Mouse (Mus musculus): Measurements from ENCODE around the gene Tra2a. TPM values are rescaled to one million over a fixed set of nuclear protein-coding genes. Genes with fewer than 3 reads are reported as not detected.

Gene Tra2a
- polyA plus RNA-seq, 1 experiment from 2014 or later: 51.6 TPM

DNA sequence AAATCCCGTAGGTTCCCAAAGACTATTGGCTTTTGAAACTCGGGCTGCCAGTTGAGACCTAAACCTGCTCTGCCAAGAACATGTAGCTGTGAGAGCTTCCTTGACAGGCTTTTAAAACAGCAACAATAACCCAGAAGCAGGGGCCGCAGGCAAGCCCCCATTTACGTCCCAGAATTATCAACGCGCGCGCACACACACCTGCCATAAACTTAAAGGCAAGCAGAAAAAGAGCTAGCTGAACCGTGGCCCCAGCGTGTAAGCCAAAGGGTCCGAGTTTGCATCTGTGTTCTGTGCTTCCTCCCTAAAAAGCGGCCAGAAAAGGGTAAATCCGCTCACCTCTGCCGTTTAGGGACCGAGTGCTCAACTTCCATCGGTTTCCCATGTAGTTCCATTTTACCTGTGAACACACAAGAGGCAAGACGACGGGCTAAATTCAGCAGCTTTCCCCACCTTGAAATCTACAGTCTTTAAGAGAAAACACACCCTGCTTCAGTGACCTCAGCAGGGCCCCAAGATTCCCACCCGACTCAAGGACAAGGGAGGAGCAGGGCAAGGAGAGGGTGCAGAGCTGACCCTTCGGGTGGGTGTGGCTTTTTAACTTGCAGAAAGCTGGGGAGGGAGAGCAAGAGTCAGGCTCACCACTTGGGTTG lies 50.8 kb downstream of the Tra2a start:
- Histone ChIP-seq H3K4me3 (ENCODE audit: low read depth, low read length) (peak overlapping the region; percentile 94), H3K9ac (peak overlapping the region; percentile 93), H3K4me2 (peak overlapping the region; percentile 97), H3K9me3 (ENCODE audit: low read depth, low read length) (no peaks in the 10 kb centered on the region), H3K4me1 (ENCODE audit: insufficient read depth) (peaks cover 11% of the 10 kb centered on the region; the same call in 1 of the 2 replicates), H3K27ac (ENCODE audit: low read depth) (peak overlapping the region; percentile 100), H3K27me3 (ENCODE audit: insufficient read depth, low read length) (no peaks in the 10 kb centered on the region), H3K36me3 (ENCODE audit: insufficient read depth) (0 out of 2 replicates have a peak, but pooled peaks cover 2% of the 10 kb centered on the region)
- ATAC-seq (ENCODE audit: insufficient read depth): no peak
- 3% methylated on average over 20 of the region's 20 CpGs for WGBS
- no peak for TF ChIP-seq CTCF (IDR thresholded peaks at IDR 0.05; ENCODE audit: low read depth)
- peak; percentile 43 for DNase-seq

DNA sequence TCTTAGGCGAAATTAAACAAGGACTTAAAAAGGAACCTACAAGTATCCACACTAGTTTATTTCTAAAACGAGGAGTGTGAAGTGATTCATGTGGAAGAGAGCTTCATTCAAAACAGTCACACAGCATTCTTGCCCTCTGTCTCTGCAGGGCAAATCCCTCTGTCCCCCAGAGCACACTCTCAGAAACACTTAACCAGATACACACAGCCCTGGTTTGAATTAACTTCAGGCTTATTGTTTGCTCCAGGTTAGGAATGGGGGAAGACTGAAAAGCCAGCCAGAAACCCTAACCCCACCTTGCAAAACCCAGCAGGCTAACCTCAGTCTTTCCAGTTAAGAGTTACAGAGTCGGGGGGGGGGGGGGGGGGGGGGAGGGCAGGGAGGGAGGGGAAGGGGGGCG lies 51.7 kb downstream of the Tra2a start:
- DNase-seq: no peak
- H3K4me1 ChIP-seq (ENCODE audit: insufficient read depth): peaks cover 11% of the 10 kb centered on the region; the same call in 1 of the 2 replicates
- no peak overlapping the region for H3K27ac ChIP-seq (ENCODE audit: low read depth)

DNA sequence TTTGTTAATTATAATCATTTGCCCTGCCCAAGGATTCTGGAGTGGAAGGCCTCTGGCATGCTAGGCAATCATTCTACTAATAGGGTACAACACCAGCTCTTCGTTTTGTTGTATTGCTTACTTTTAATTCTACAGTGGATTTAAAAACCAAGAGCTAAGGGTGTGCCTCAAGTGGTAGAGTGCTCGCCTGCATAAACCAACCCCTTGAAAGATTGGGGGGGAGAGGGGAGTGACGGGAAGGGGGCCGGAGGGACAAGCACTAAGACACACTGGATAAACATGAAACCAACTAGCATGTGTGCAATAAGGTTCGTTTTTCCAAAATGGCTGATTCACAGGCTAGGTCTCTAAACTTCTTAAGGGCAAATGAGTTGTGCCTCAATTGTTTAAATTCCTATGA lies 52.2 kb downstream of the Tra2a start:
- H3K36me3 ChIP-seq (ENCODE audit: insufficient read depth): peaks cover 6% of the 10 kb centered on the region
- 27% methylated on average over 5 of the region's 5 CpGs for WGBS
- no peak for TF ChIP-seq CTCF (IDR thresholded peaks at IDR 0.05; ENCODE audit: low read depth)
- H3K4me1 ChIP-seq (ENCODE audit: insufficient read depth): peaks cover 11% of the 10 kb centered on the region; the same call in 1 of the 2 replicates
- no peaks in the 10 kb centered on the region for H3K9me3 ChIP-seq (ENCODE audit: low read depth, low read length)
- H3K9ac ChIP-seq: no peak overlapping the region
- no peak overlapping the region for H3K27ac ChIP-seq (ENCODE audit: low read depth)
- DNase-seq (no peak), ATAC-seq (ENCODE audit: insufficient read depth) (no peak)
- peak overlapping the region; percentile 51 for H3K4me2 ChIP-seq
- H3K27me3 ChIP-seq (ENCODE audit: insufficient read depth, low read length): no peaks in the 10 kb centered on the region
- no peak overlapping the region for H3K4me3 ChIP-seq (ENCODE audit: low read depth, low read length)

More for the DNA sequence above, 51.7 kb downstream of the Tra2a start:
- TF ChIP-seq CTCF (IDR thresholded peaks at IDR 0.05; ENCODE audit: low read depth): no peak
- Histone ChIP-seq H3K9ac (peak overlapping the region; percentile 9; the same call in 1 of the 2 replicates), H3K27me3 (ENCODE audit: insufficient read depth, low read length) (no peaks in the 10 kb centered on the region), H3K9me3 (ENCODE audit: low read depth, low read length) (no peaks in the 10 kb centered on the region), H3K4me3 (ENCODE audit: low read depth, low read length) (peak overlapping the region; percentile 94), H3K4me2 (peak overlapping the region; percentile 97), H3K36me3 (ENCODE audit: insufficient read depth) (0 out of 2 replicates have a peak, but pooled peaks cover 3% of the 10 kb centered on the region)
- 16% methylated on average over 4 of the region's 4 CpGs for WGBS
- ATAC-seq (ENCODE audit: insufficient read depth): no peak

GRCm38 (mm10) chr6:49209881-49210854 lies 53.7 kb downstream of the Tra2a start:
- DNase-seq: peak; percentile 79
- 15% methylated on average over 14 of the region's 14 CpGs for WGBS
- Histone ChIP-seq H3K27me3 (ENCODE audit: insufficient read depth, low read length) (no peaks in the 10 kb centered on the region), H3K36me3 (ENCODE audit: insufficient read depth) (peaks cover 18% of the 10 kb centered on the region), H3K9me3 (ENCODE audit: low read depth, low read length) (no peaks in the 10 kb centered on the region), H3K4me2 (peak overlapping the region; percentile 51), H3K4me3 (ENCODE audit: low read depth, low read length) (peak overlapping the region; percentile 18), H3K9ac (peak overlapping the region; percentile 9; the same call in 1 of the 2 replicates), H3K27ac (ENCODE audit: low read depth) (peak overlapping the region; percentile 82), H3K4me1 (ENCODE audit: insufficient read depth) (peaks cover 11% of the 10 kb centered on the region; the same call in 1 of the 2 replicates)
- TF ChIP-seq CTCF (IDR thresholded peaks at IDR 0.05; ENCODE audit: low read depth): no peak
- peak; percentile 55; the same call in 1 of the 2 replicates for ATAC-seq (ENCODE audit: insufficient read depth)

- TF ChIP-seq CTCF (IDR thresholded peaks at IDR 0.05; ENCODE audit: low read depth): no peak
- peak overlapping the region; percentile 71; the same call in 1 of the 2 replicates for H3K27ac ChIP-seq (ENCODE audit: low read depth)
- peaks cover 29% of the 10 kb centered on the region for H3K36me3 ChIP-seq (ENCODE audit: insufficient read depth)
- H3K4me1 ChIP-seq (ENCODE audit: insufficient read depth): peaks cover 11% of the 10 kb centered on the region; the same call in 1 of the 2 replicates
- no peaks in the 10 kb centered on the region for H3K9me3 ChIP-seq (ENCODE audit: low read depth, low read length)
- peak; percentile 74; the same call in 1 of the 2 replicates for ATAC-seq (ENCODE audit: insufficient read depth)
- peak overlapping the region; percentile 15; the same call in 1 of the 2 replicates for H3K4me3 ChIP-seq (ENCODE audit: low read depth, low read length)
- DNase-seq: peak; percentile 64
- WGBS: 71% methylated on average over 5 of the region's 5 CpGs
- H3K4me2 ChIP-seq: peak overlapping the region; percentile 40
- H3K9ac ChIP-seq: no peak overlapping the region
- no peaks in the 10 kb centered on the region for H3K27me3 ChIP-seq (ENCODE audit: insufficient read depth, low read length)
Measured at GRCm38 (mm10) chr6:49208935-49209334, 54.9 kb downstream of the Tra2a start.

GRCm38 (mm10) chr6:49208297-49208930 lies 55.4 kb downstream of the Tra2a start:
- Histone ChIP-seq H3K9me3 (ENCODE audit: low read depth, low read length) (no peaks in the 10 kb centered on the region), H3K4me2 (peak overlapping the region; percentile 40), H3K27me3 (ENCODE audit: insufficient read depth, low read length) (no peaks in the 10 kb centered on the region), H3K4me3 (ENCODE audit: low read depth, low read length) (peak overlapping the region; percentile 15), H3K27ac (ENCODE audit: low read depth) (peak overlapping the region; percentile 71; the same call in 1 of the 2 replicates), H3K36me3 (ENCODE audit: insufficient read depth) (peaks cover 34% of the 10 kb centered on the region), H3K4me1 (ENCODE audit: insufficient read depth) (peaks cover 11% of the 10 kb centered on the region; the same call in 1 of the 2 replicates), H3K9ac (no peak overlapping the region)
- WGBS: 41% methylated on average over 8 of the region's 8 CpGs
- DNase-seq (peak; percentile 55), ATAC-seq (ENCODE audit: insufficient read depth) (no peak)
- TF ChIP-seq CTCF (IDR thresholded peaks at IDR 0.05; ENCODE audit: low read depth): peak; percentile 49; the same call in 1 of the 2 replicates

All from lung, embryonic 14.5 days (tissue).